Mouse (Mus musculus): ENCODE data around the gene Tmem206.

Tmem206 gene

GRCm38 (mm10) chr1:191307766-191308455 lies 17.8 kb upstream of the Tmem206 start:
- DNase-seq (ENCODE audit: low spot score in 2 of 2) = no peak

DNA sequence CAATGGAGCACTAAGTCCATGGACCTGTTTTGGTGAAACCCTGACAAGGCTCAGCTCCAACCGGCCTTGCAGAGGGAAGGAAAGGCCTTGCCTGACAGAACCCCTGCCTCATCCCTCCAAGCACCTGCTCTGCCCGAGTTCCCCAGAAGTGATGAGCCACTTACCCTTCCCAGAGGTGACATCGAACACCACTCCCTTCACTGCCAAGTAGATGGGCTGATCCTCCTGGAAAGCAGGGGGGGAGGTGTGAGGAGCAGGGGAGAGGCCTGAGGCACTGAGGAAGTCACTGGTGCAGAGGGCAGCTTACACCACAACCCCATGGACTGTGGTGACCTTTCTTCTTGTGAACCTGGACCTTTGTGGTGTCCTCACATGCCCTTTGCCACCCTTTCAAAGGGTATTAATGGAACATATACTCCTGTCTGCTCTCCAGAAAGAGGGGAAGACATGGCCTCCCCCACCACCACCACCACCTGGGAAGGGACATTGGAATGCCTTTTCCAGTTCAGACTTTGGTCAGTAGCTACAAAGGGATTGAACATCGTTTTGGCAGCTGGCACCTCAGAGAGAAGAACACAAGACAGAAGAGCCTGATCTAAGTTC lies 14.3 kb upstream of the Tmem206 start:
- no peak for DNase-seq (ENCODE audit: low spot score in 2 of 2)

DNA sequence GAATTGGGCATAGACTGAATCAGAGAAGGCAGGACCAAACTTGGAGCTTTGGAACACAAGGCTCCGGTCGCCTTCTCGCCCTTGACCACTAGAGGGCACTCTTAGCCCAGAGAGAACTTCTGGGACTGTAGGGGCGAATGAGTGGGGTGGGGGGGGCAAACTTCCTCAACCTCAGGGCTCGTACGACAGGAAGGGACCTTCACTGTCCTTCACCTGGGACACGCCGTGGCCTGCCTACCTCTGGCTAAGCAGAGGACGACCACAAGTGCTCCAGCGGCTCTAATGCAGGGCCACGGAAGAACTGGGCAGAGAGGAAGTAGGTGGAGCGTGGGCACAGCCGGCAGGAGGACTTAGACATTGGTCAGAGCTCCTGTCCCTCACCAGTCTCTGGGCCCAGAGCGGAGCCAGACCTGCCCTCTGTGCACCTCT lies 13.2 kb upstream of the Tmem206 start:
- peak; percentile 85 to 87 for DNase-seq (ENCODE audit: low spot score in 2 of 2)

DNA sequence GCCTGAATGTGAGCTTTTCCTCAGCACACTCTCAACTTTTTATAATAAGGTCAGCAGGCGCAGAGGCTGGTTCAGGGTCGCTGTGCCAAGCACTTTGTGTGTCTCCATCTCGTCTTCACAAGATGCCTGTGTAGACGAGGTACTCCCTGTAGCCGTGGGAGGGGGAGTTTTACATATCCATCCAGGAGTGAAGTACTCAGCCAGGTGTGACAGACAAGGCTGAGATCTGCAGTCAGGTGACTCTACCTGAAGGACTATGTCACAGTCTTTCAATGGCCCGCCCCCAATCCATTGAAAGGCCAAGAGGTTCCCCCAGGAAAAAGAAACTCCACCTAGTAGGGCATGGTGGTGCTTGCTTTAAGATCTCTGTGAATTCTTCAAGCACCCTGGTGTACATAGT lies 12.6 kb upstream of the Tmem206 start:
- no peak for DNase-seq (ENCODE audit: low spot score in 2 of 2)

- DNase-seq (ENCODE audit: low spot score in 2 of 2) = no peak
Observed at GRCm38 (mm10) chr1:191313926-191314325, 11.8 kb upstream of the Tmem206 start.

DNA sequence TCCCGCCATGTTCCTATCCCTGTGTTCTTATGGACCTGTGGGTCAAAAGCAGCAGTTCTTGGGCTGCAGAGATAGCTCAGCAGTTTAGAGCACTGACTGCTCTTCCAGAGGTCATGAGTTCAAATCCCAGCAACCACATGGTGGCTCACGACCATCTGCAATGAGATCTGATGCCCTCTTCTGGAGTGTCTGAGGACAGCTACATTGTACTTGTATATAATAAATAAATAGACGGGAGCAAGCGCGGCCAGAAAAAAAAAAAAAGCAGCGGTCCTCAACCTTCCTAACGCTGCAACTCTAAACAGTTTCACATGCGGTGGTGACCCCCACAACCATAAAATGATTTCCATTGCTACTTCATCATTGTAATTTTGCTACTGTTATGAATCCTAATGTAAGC lies 8.9 kb upstream of the Tmem206 start:
- DNase-seq (ENCODE audit: low spot score in 2 of 2) = no peak

DNA sequence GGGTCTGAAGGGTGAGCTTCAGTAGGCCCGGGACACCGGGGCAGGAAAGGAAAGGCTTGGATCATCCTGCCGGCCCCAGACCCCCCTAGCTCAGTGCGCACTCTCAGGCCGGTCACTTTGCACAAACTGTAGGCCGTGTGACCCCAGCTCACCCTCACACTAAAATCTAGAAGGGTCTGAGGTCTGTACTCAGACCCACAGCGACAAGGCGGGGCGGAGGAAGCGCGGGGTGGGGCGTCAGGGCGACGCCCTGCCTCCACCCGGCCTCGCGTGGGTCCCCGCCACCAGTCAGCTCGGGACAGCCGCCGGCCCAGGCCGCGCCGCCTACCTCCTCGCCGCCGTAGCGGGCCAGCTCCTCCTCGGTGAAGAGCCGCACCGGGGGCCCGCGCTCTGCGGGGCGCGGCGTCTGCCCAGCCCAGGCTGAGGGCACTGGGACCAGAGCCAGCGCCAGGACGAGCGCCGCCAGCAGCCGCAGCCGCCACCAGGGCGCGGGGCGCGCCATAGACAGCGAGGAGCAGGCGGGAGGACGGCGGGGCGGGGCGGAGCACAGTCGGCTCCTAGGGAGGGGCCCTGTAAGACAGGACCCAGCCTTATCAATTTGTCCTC lies 8.0 kb upstream of the Tmem206 start, which contains the start of gene Nenf:
Gene Nenf, minus strand, starts transcription at position 604 of the 606 bp plus-strand sequence.
- peak; percentile 71 to 74 for DNase-seq (ENCODE audit: low spot score in 2 of 2)

- no peak for DNase-seq (ENCODE audit: low spot score in 2 of 2)
Observed at GRCm38 (mm10) chr1:191318686-191319085, 7.0 kb upstream of the Tmem206 start.

DNA sequence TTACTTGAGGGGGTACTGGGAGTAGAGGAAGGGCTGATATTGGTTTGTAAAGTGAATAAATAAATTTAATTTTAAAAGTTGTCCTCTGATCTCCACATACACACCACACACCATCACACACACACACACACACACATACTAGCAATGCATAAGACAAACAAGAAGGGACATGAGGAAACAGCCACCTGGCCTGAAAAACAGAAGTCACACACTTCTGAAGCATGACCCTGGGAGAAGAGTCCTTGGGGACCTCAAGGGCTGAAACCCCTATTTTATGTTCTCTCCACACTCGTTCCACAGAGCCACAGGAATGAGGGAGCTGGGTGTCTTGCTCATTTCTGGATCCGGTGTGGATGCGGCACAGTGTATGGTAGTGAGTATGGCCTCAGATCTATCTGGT lies 2.3 kb upstream of the Tmem206 start:
- DNase-seq (ENCODE audit: low spot score in 2 of 2) = no peak

DNA sequence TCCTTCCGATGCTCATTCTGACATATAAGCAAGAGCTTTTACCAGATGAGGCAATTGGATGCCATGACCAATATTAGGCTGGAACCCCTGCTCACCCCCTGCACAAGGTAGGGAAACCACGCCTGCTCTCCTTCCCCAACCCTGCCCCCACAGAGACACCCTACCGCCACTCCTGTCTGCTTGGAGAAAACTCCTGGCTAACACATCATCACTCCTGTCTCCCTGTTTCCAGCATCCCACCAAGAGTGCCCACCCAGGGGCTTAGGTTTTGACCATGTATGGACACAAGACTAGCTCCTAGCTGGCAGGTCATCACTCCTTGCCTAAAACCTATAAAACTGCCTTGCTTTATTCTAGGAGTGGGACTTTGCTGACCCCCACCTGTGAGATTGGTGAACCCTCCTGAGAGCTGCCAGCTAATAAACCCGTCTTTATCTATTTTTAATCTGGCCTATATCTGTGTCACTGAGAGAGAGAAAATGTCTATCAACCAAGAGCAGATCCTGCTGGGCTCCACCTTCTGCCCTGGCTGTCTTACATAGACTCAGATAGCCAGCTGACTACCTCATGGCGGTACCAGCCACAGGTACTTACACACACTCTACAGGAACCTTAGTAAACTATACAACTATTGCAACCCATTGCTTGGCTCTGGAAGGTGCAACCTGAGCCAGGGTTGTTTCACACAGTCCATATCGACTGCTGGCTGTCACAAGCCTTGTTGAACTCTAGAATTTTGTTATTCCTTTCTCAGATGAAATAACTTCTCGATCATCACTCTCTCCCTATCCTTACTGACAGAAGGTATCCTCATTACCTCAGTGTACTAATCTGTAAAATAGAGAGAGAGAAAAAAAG lies 750 bp upstream of the Tmem206 start:
- DNase-seq (ENCODE audit: low spot score in 2 of 2) = no peak

DNA sequence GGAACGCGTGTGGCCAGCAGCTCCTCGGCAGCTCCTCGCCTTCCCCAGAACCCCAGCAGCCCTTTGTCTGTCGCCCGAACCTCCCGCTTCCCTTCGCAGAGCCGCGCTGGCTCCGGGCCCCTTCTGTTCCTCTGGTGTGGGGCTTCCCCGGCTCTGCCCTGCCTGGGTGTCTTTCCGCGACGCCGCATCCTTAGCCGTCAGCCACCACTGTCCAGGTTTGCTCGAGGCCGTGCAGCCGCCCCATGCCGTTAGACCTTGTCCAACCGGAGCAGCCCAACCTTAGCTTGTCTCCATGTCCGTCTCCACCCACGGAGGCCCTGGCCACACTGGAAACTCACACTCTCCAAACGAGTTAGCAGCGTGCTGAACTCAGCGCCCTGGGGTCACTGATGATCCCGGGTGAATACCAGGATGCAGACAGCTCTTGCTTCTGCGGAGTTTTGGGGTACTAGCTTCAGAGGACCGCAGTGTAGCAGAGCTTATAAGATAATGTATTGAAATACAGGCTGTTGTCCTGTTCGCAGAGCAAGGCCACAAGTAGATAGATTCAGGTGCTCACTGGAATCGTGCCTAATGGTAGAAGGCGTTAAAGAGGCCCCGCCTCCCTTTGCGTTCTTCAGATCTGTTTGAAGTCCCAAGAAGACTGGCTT lies 646 bp downstream of the Tmem206 start:
- no peak for DNase-seq (ENCODE audit: low spot score in 2 of 2)

GRCm38 (mm10) chr1:191327258-191327657 lies 1.5 kb downstream of the Tmem206 start:
- DNase-seq (ENCODE audit: low spot score in 2 of 2) = no peak

DNA sequence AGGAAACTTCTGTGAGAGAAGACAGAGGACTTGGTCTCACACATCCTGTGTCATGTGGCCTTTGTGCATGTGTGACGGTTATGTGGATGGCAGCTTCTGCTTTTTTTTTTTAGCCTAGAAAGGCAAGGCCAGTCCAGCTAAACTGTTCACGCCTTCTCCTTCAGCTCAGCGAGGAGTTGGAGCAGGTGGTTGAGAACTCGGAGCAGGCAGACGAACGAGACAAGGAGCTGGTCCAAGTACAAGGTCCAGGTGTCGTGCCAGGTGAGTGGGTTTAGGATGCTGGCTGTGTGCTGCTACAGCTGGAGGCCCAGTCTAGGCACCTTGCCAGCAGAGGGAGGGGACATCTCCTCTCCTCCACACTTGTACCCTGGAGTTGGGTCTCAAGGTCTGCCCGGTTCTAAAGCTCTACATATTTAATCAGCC lies 2.3 kb downstream of the Tmem206 start:
- no peak for DNase-seq (ENCODE audit: low spot score in 2 of 2)

- no peak for DNase-seq (ENCODE audit: low spot score in 2 of 2)
Observed at GRCm38 (mm10) chr1:191330356-191330755, 4.6 kb downstream of the Tmem206 start.

DNA sequence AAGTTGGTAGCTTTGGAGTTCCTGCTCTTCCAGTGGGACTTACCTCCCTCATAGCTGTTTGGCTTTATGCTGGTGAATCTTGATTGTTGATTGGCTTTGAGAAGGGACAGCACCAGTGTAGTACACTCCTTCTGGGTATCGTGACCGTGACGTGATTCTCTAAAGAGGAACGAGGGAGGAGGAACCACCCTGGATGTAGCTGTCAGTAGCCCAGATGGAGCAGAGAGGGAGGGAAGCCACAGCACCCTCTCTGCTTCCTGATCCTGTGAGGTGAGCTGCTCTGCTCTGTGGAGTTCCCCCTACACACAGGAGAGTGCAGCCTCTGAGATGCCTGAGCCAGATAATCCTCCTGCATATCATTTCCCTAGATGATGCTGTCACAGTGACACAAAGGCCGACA lies 8.8 kb downstream of the Tmem206 start:
- DNase-seq (ENCODE audit: low spot score in 2 of 2) = no peak

GRCm38 (mm10) chr1:191339876-191340275 lies 14.2 kb downstream of the Tmem206 start:
- DNase-seq (ENCODE audit: low spot score in 2 of 2) = no peak

- DNase-seq (ENCODE audit: low spot score in 2 of 2) = no peak
Observed at GRCm38 (mm10) chr1:191340530-191340929, 14.8 kb downstream of the Tmem206 start.

DNA sequence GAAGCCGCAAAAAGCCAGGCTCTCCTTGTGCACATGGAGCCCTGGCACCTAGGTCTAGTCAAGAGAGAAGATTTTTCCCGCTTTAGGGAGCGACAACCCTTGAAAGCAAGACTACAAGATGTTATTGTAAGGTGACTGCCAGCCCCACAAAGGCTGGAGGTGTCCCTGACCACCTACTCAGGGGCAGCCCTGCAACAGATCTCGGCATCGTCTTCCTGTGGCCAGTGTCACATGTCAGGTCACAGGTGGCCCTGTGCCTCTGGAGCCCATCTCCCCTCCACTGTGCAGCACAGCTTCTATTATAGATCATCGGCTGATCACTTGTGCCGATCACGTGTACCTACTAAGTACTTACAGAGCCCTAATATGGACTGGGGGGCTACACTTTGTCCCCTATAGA lies 21.9 kb downstream of the Tmem206 start:
- no peak for DNase-seq (ENCODE audit: low spot score in 2 of 2)

DNA sequence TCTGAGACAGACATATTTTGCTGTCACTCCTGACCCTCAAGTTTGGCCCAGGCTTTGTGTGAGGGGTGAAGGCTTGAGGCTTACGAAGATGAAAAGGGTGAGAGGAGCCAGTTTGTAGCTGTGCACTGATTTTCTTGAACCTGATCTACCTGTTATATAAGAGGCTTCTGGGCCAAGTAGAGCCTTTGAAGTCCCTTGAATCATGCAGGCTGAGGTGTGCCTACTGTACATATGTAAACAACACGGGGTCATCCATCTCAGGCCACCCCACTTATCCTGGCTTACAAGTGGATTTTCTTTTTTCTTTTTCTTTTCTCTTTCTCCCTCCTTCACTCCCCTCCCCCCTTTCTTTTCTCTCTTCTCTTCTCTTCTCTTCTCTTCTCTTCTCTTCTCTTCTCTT lies 22.9 kb downstream of the Tmem206 start:
- no peak for DNase-seq (ENCODE audit: low spot score in 2 of 2)

GRCm38 (mm10) chr1:191348996-191349395 lies 23.3 kb downstream of the Tmem206 start:
- DNase-seq (ENCODE audit: low spot score in 2 of 2) = no peak

GRCm38 (mm10) chr1:191349486-191350037 lies 23.9 kb downstream of the Tmem206 start:
- no peak for DNase-seq (ENCODE audit: low spot score in 2 of 2)

Data from frontal cortex, postnatal 36 days (tissue).